Mouse (Mus musculus) CD8-positive naive resting alpha-beta T cell, adult 2 months (primary cell): ENCODE measurements around the gene Galc.

Experiments used
- DNase-seq, 2 experiments: peaks; one replicate each; pipeline ENCODE4 v3.0.0; 2022; ENCODE audit warnings: low read depth in 2 of 2, low spot score in 2 of 2

Galc gene

GRCm38 (mm10) chr12:98187186-98187899, 71.9 kb downstream of the Galc start:
- DNase-seq = no peak

- no peak for DNase-seq
Measured at GRCm38 (mm10) chr12:98181729-98182128, 77.5 kb downstream of the Galc start.

- DNase-seq = no peak
Measured at GRCm38 (mm10) chr12:98180807-98181206, 78.5 kb downstream of the Galc start.

- DNase-seq = no peak
Measured at GRCm38 (mm10) chr12:98180235-98180800, 78.9 kb downstream of the Galc start.

DNA sequence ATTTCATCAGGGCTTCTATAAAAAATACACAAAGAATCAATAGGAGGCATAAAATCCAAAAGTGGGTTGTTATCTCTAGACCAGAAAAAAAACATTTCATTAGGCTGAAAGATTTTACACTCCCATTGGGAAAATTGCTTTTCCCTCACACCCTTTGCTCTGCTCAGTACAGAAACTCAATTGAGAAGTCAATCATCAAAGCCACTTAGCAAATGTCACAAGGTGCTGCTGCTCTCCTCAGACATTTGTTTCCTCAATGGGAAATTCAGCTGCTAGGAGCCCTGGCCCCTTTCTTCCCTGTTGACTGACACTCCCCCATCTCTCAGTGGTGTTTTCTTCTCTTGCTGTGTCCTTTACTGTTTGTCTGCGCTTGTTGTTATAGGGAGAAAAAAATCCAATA, 79.8 kb downstream of the Galc start:
- DNase-seq = no peak

DNA sequence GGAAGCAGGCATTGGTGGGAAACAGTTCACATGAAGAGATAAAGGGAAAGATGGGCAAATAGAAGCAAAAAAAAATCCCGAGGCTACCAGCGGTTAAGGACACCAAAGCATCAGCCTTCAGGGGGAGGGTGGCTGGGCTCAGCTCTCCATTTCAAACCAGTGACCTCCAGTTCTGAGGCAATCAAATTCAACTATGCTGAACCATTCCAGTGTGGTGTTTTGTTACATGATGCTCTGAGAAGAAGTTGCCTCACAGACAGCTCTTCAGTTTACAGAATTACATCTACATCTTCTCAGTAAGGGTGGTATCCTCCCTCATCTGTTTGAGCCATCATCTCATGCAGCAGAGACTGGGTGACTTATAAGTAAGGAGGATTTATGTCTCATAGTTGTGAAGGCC, 82.6 kb downstream of the Galc start:
- no peak for DNase-seq

DNA sequence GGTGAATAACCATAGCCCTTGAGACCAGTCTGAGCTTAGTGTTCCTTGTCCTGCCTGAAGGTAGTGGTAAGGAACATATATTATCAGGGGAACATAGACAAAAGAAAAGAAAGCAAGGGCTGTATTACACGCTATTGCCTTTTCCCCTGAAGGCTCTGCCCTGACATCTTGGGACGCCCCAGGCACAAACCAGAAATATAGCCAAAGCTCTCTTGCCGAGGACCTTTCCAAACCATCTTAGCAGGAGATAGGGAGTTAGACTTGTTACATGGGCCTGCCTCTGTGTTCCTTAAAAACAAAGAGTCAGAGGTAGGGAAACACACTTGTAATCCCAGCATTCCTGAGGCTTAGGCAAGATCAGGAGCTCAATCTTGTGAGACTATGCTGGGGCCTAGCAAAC, 97.4 kb downstream of the Galc start:
- DNase-seq = no peak

DNA sequence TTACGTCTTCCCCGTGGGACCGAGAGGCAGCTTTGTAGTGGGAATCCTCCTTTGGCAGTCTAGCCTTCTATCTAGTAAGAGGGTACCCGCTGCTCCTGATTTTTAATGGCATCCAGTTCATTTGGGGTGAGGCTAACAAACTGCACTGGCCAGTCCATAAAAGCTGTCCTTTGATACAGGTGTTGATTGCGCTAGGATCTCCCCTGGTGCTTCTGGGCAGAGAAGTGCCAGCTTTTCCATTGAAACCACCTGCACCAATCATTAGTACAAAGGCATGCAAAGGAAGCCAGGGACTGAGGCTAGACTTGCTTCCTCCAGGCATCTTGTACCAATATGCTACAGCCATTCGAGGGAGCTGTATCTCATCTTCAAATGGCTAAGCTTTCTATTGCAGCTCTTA, 98.4 kb downstream of the Galc start:
- DNase-seq = no peak
